Mouse (Mus musculus) kidney, embryonic 15.5 days (tissue): ENCODE data around the gene Fbxo6. TPM values are rescaled to one million over a fixed set of nuclear protein-coding genes. Genes with fewer than 3 reads are reported as not detected.

ENCODE experiments used
- ATAC-seq: fragments of 200-750 bp; cut with Nextera tagmentation; replicated peaks from 2 replicates; pipeline ENCODE4 v1.8.0; 2017; ENCODE audit warnings: moderate TSS enrichment; ENCODE audit not compliant: low FRiP score
- H3K27ac ChIP-seq: fragments of 300-500 bp; sonication (generic); 2 replicates; pipeline ENCODE4 v1.5.1; 2015; ENCODE audit warnings: mild to moderate bottlenecking, inconsistent platforms
- H3K27me3 ChIP-seq: fragments of 300-500 bp; sonication (generic); 2 replicates; pipeline ENCODE4 v1.6.1; 2015; ENCODE audit warnings: inconsistent platforms
- H3K36me3 ChIP-seq: fragments of 300-500 bp; sonication (generic); 2 replicates; pipeline ENCODE4 v1.6.1; 2015; ENCODE audit warnings: inconsistent platforms
- H3K4me1 ChIP-seq: fragments of 300-500 bp; sonication (generic); 2 replicates; pipeline ENCODE4 v1.6.1; 2015; ENCODE audit warnings: inconsistent platforms
- H3K4me2 ChIP-seq: fragments of 300-500 bp; sonication (generic); 2 replicates; pipeline ENCODE4 v1.6.1; 2015; ENCODE audit warnings: moderate library complexity, mild to moderate bottlenecking, inconsistent platforms
- H3K4me3 ChIP-seq: fragments of 300-500 bp; sonication (generic); replicated peaks from 2 replicates; pipeline ENCODE4 v1.5.1; 2015; ENCODE audit warnings: mild to moderate bottlenecking, inconsistent platforms
- H3K9ac ChIP-seq: fragments of 300-500 bp; sonication (generic); 2 replicates; pipeline ENCODE4 v1.6.1; 2015; ENCODE audit warnings: mild to moderate bottlenecking, inconsistent platforms
- H3K9me3 ChIP-seq: fragments of 300-500 bp; sonication (generic); replicated peaks from 2 replicates; pipeline ENCODE4 v1.6.1; 2016; ENCODE audit warnings: inconsistent platforms
- WGBS: fragments of 180-500 bp; shearing (Covaris S2); methylation state at CpG from one replicate; pipeline ENCODE4 v1.1.7; 2015; ENCODE audit warnings: mixed read lengths; 5-methylcytosine and 5-hydroxymethylcytosine counted together
- polyA plus RNA-seq: library from polyadenylated mRNA; unstranded; fragments of >200 nt; fragmentation: Nextera tagmentation; extraction: Ambion mirVana; gene quantifications from 2 replicates; pipeline ENCODE4 v1.2.1, GENCODE M21; 2015

Gene Fbxo6
- polyA plus RNA-seq, 1 experiment from 2014 or later = 19.9 TPM

- H3K9ac ChIP-seq = peak overlapping the region; percentile 78
- no peaks in the 10 kb centered on the region; the same call in 1 of the 2 replicates for H3K36me3 ChIP-seq
- peaks cover 6% of the 10 kb centered on the region for H3K4me1 ChIP-seq
- no peaks in the 10 kb centered on the region for H3K9me3 ChIP-seq
- peak overlapping the region; percentile 95 for H3K4me2 ChIP-seq
- H3K27ac ChIP-seq = peak overlapping the region; percentile 97
- ATAC-seq = no peak
- under 1% methylated on average over 12 of the region's 12 CpGs for WGBS
- H3K4me3 ChIP-seq = peak overlapping the region; percentile 78
- peaks cover 26% of the 10 kb centered on the region for H3K27me3 ChIP-seq
Observed at GRCm38 (mm10) chr4:148139767-148140097, 12.2 kb downstream of the Fbxo6 start.

GRCm38 (mm10) chr4:148137503-148137902 lies 14.4 kb downstream of the Fbxo6 start:
- H3K27ac ChIP-seq = no peak overlapping the region
- H3K4me1 ChIP-seq = peaks cover 6% of the 10 kb centered on the region
- H3K4me3 ChIP-seq = no peak overlapping the region
- no peak overlapping the region for H3K4me2 ChIP-seq
- no peaks in the 10 kb centered on the region for H3K9me3 ChIP-seq
- H3K9ac ChIP-seq = no peak overlapping the region
- H3K36me3 ChIP-seq = no peaks in the 10 kb centered on the region
- WGBS = 82% methylated on average over 8 of the region's 8 CpGs
- peaks cover 29% of the 10 kb centered on the region for H3K27me3 ChIP-seq
- ATAC-seq = no peak

- no peak for ATAC-seq
- H3K36me3 ChIP-seq = no peaks in the 10 kb centered on the region
- H3K27me3 ChIP-seq = peaks cover 52% of the 10 kb centered on the region
- H3K27ac ChIP-seq = no peak overlapping the region
- no peak overlapping the region for H3K9ac ChIP-seq
- WGBS = 87% methylated on average over 8 of the region's 8 CpGs
- H3K4me3 ChIP-seq = no peak overlapping the region
- no peaks in the 10 kb centered on the region for H3K9me3 ChIP-seq
- peaks cover 27% of the 10 kb centered on the region for H3K4me1 ChIP-seq
- no peak overlapping the region for H3K4me2 ChIP-seq
Observed at GRCm38 (mm10) chr4:148134988-148135387, 17.0 kb downstream of the Fbxo6 start.

- Histone ChIP-seq H3K9ac (peak overlapping the region; percentile 78), H3K4me2 (peak overlapping the region; percentile 99), H3K9me3 (no peaks in the 10 kb centered on the region), H3K27me3 (peaks cover 53% of the 10 kb centered on the region), H3K27ac (no peak overlapping the region), H3K36me3 (no peaks in the 10 kb centered on the region), H3K4me1 (peaks cover 24% of the 10 kb centered on the region), H3K4me3 (peak overlapping the region; percentile 71)
- peak; percentile 74 for ATAC-seq
- 1% methylated on average over 21 of the region's 21 CpGs for WGBS
Observed at GRCm38 (mm10) chr4:148131497-148132081, 20.4 kb downstream of the Fbxo6 start.

- peaks cover 24% of the 10 kb centered on the region for H3K4me1 ChIP-seq
- H3K27me3 ChIP-seq = peaks cover 53% of the 10 kb centered on the region
- peak within 1 kb of the TSS; percentile 37; the same call in 1 of the 2 replicates for H3K27ac ChIP-seq
- peak within 1 kb of the TSS; percentile 78 for H3K9ac ChIP-seq
- H3K9me3 ChIP-seq = no peaks in the 10 kb centered on the region
- H3K36me3 ChIP-seq = no peaks in the 10 kb centered on the region
- ATAC-seq = peak; percentile 93
- H3K4me2 ChIP-seq = peak within 1 kb of the TSS; percentile 99
- H3K4me3 ChIP-seq = peak within 1 kb of the TSS; percentile 71
- WGBS = under 1% methylated on average over 83 of the region's 87 CpGs
Observed at GRCm38 (mm10) chr4:148130561-148131413, 21.2 kb downstream of the Fbxo6 start, which contains the start of gene Draxin. Draxin (minus strand) TSS chr4:148130698.

- H3K4me2 ChIP-seq = peak within 1 kb of the TSS; percentile 99
- H3K27me3 ChIP-seq = peaks cover 53% of the 10 kb centered on the region
- ATAC-seq = no peak; the same call in 1 of the 2 replicates
- H3K9me3 ChIP-seq = no peaks in the 10 kb centered on the region
- peaks cover 24% of the 10 kb centered on the region for H3K4me1 ChIP-seq
- no peaks in the 10 kb centered on the region for H3K36me3 ChIP-seq
- H3K9ac ChIP-seq = peak within 1 kb of the TSS; percentile 78
- peak within 1 kb of the TSS; percentile 71 for H3K4me3 ChIP-seq
- peak within 1 kb of the TSS; percentile 37; the same call in 1 of the 2 replicates for H3K27ac ChIP-seq
- WGBS = 2% methylated on average over 18 of the region's 18 CpGs
Observed at GRCm38 (mm10) chr4:148130133-148130532, 21.8 kb downstream of the Fbxo6 start, which contains the start of gene Mad2l2. Mad2l2 (plus strand) TSS chr4:148130384.

- Histone ChIP-seq H3K4me2 (no peak overlapping the region), H3K4me3 (no peak overlapping the region), H3K9ac (no peak overlapping the region), H3K9me3 (no peaks in the 10 kb centered on the region), H3K36me3 (no peaks in the 10 kb centered on the region), H3K27ac (no peak overlapping the region), H3K4me1 (peaks cover 24% of the 10 kb centered on the region), H3K27me3 (peaks cover 49% of the 10 kb centered on the region)
- no peak for ATAC-seq
- 68% methylated on average over 2 of the region's 2 CpGs for WGBS
Observed at GRCm38 (mm10) chr4:148128672-148129071, 23.3 kb downstream of the Fbxo6 start.

- Histone ChIP-seq H3K27me3 (peaks cover 49% of the 10 kb centered on the region), H3K4me3 (no peak overlapping the region), H3K9ac (no peak overlapping the region), H3K9me3 (no peaks in the 10 kb centered on the region), H3K4me2 (no peak overlapping the region), H3K36me3 (no peaks in the 10 kb centered on the region), H3K4me1 (peaks cover 24% of the 10 kb centered on the region), H3K27ac (no peak overlapping the region)
- 52% methylated on average over 1 of the region's 1 CpGs for WGBS
- no peak for ATAC-seq
Observed at GRCm38 (mm10) chr4:148128241-148128640, 23.7 kb downstream of the Fbxo6 start.

GRCm38 (mm10) chr4:148122694-148123066 lies 29.3 kb downstream of the Fbxo6 start:
- H3K4me2 ChIP-seq = no peak overlapping the region
- H3K9ac ChIP-seq = no peak overlapping the region
- no peak for ATAC-seq
- H3K4me3 ChIP-seq = no peak overlapping the region
- H3K9me3 ChIP-seq = no peaks in the 10 kb centered on the region
- H3K4me1 ChIP-seq = 0 out of 2 replicates have a peak, but pooled peaks cover 6% of the 10 kb centered on the region
- 58% methylated on average over 3 of the region's 3 CpGs for WGBS
- H3K27ac ChIP-seq = no peak overlapping the region
- H3K36me3 ChIP-seq = no peaks in the 10 kb centered on the region
- H3K27me3 ChIP-seq = peaks cover 8% of the 10 kb centered on the region

GRCm38 (mm10) chr4:148121982-148122693 lies 29.8 kb downstream of the Fbxo6 start:
- peak; percentile 68 for ATAC-seq
- no peak overlapping the region for H3K9ac ChIP-seq
- H3K4me3 ChIP-seq = no peak overlapping the region
- H3K4me2 ChIP-seq = no peak overlapping the region
- peaks cover 6% of the 10 kb centered on the region; the same call in 1 of the 2 replicates for H3K27me3 ChIP-seq
- H3K36me3 ChIP-seq = no peaks in the 10 kb centered on the region
- 14% methylated on average over 6 of the region's 6 CpGs for WGBS
- no peaks in the 10 kb centered on the region; the same call in 1 of the 2 replicates for H3K9me3 ChIP-seq
- 0 out of 2 replicates have a peak, but pooled peaks cover 6% of the 10 kb centered on the region for H3K4me1 ChIP-seq
- no peak overlapping the region for H3K27ac ChIP-seq

GRCm38 (mm10) chr4:148121362-148121761 lies 30.6 kb downstream of the Fbxo6 start:
- no peak for ATAC-seq
- Histone ChIP-seq H3K4me2 (no peak overlapping the region), H3K4me1 (0 out of 2 replicates have a peak, but pooled peaks cover 6% of the 10 kb centered on the region), H3K9ac (no peak overlapping the region), H3K36me3 (no peaks in the 10 kb centered on the region), H3K9me3 (no peaks in the 10 kb centered on the region; the same call in 1 of the 2 replicates), H3K27ac (no peak overlapping the region), H3K27me3 (peaks cover 6% of the 10 kb centered on the region; the same call in 1 of the 2 replicates), H3K4me3 (no peak overlapping the region)
- 81% methylated on average over 4 of the region's 4 CpGs for WGBS
